Mouse (Mus musculus) MEL (cell line): ENCODE measurements at regions not wholly inside any gene's neighbourhood (a gene's known extent, or its start where the extent isn't known, plus 50 kb on each side); places are given as distances from the start of the nearest gene placed in this dataset.

Experiments
- DNase-seq: peaks from one replicate; pipeline ENCODE4 v3.0.0; 2011; ENCODE audit warnings: low read depth, low spot score
- H3K27ac ChIP-seq: 2 replicates; pipeline ENCODE4 v1.5.1; 2012; ENCODE audit warnings: low read depth, mild to moderate bottlenecking, control low read depth, low read length, moderate library complexity; ENCODE audit not compliant: control insufficient read depth
- H3K27me3 ChIP-seq, 2 experiments: fragments of 150-350 bp in 1 of 2; sonication (generic) in 1 of 2; 2 replicates each; pipeline ENCODE4 v1.6.1; 2012; ENCODE audit warnings: low read length in 2 of 2, mild to moderate bottlenecking in 2 of 2, improper control_type of control experiment in 1 of 2, moderate library complexity in 1 of 2; ENCODE audit not compliant: insufficient read depth in 2 of 2, control insufficient read depth in 1 of 2
- H3K36me3 ChIP-seq, 2 experiments: 2 replicates each; pipeline ENCODE4 v1.6.1; 2012 to 2014; ENCODE audit warnings: low read length in 2 of 2, improper control_type of control experiment in 1 of 2, inconsistent platforms in 1 of 2, mild to moderate bottlenecking in 1 of 2; ENCODE audit not compliant: insufficient read depth in 2 of 2, control insufficient read depth in 1 of 2
- H3K4me1 ChIP-seq, 2 experiments: fragments of 150-350 bp in 1 of 2; sonication (generic) in 1 of 2; 2 replicates each; pipeline ENCODE4 v1.6.1; 2012; ENCODE audit warnings: low read length in 2 of 2, improper control_type of control experiment in 1 of 2, mild to moderate bottlenecking in 1 of 2; ENCODE audit not compliant: insufficient read depth in 2 of 2, control insufficient read depth in 1 of 2
- H3K4me3 ChIP-seq, 2 experiments: fragments of 150-350 bp in 1 of 2; sonication (generic) in 1 of 2; 2 replicates each; pipeline ENCODE4 v1.5.1; 2012; ENCODE audit warnings: low read depth in 2 of 2, low read length in 2 of 2, mild to moderate bottlenecking in 2 of 2, moderate library complexity in 2 of 2, control low read depth in 1 of 2, improper control_type of control experiment in 1 of 2; ENCODE audit not compliant: control insufficient read depth in 1 of 2, insufficient read depth in 1 of 2
- H3K79me2 ChIP-seq: 2 replicates; pipeline ENCODE4 v1.6.1; 2012; ENCODE audit warnings: mild to moderate bottlenecking, low read length, moderate library complexity; ENCODE audit not compliant: control insufficient read depth, poor library complexity, insufficient read depth
- H3K9ac ChIP-seq: 2 replicates; pipeline ENCODE4 v1.6.1; 2012; ENCODE audit warnings: low read depth, mild to moderate bottlenecking, control low read depth, low read length, moderate library complexity; ENCODE audit not compliant: control insufficient read depth, poor library complexity, severe bottlenecking
- H3K9me3 ChIP-seq: fragments of 150-350 bp; sonication (generic); replicated peaks from 2 replicates; pipeline ENCODE4 v1.6.1; 2012; ENCODE audit warnings: mild to moderate bottlenecking, low read length, improper control_type of control experiment, moderate library complexity; ENCODE audit not compliant: insufficient read depth
- BHLHE40 ChIP-seq: IDR thresholded peaks from 2 replicates; pipeline ENCODE4 v1.6.1; 2012; ENCODE audit warnings: low read depth, mild to moderate bottlenecking, inconsistent platforms, low read length, improper control_type of control experiment, borderline replicate concordance
- CHD1 ChIP-seq: IDR thresholded peaks from 2 replicates; pipeline ENCODE4 v1.6.1; 2012; ENCODE audit warnings: low read depth, mild to moderate bottlenecking, inconsistent platforms, low read length, improper control_type of control experiment
- CHD2 ChIP-seq: IDR thresholded peaks from 2 replicates; pipeline ENCODE4 v1.6.1; 2011; ENCODE audit warnings: low read length, improper control_type of control experiment
- CTCF ChIP-seq, 3 experiments: IDR thresholded peaks in 2 of 3; conservative IDR thresholded peaks in 1 of 3; 2 replicates each; pipeline ENCODE4 v1.5.1; 2011 to 2012; ENCODE audit warnings: low read length in 3 of 3, low read depth in 2 of 3, mild to moderate bottlenecking in 2 of 3, improper control_type of control experiment in 1 of 3, inconsistent platforms in 1 of 3, mixed read lengths in 1 of 3, moderate library complexity in 1 of 3; ENCODE audit not compliant: control insufficient read depth in 1 of 3, insufficient read depth in 1 of 3, poor library complexity in 1 of 3, severe bottlenecking in 1 of 3
- E2F4 ChIP-seq: IDR thresholded peaks from 2 replicates; pipeline ENCODE4 v1.6.1; 2011; ENCODE audit warnings: low read depth, low read length, improper control_type of control experiment, borderline replicate concordance
- ELF1 ChIP-seq: IDR thresholded peaks from 2 replicates; pipeline ENCODE4 v1.6.1; 2014; ENCODE audit warnings: low read depth, mild to moderate bottlenecking, inconsistent platforms, low read length, improper control_type of control experiment, moderate library complexity
- EP300 ChIP-seq, 2 experiments: IDR thresholded peaks; 2 replicates each; pipeline ENCODE4 v1.6.1; 2011; ENCODE audit warnings: improper control_type of control experiment in 2 of 2, low read length in 2 of 2, low read depth in 1 of 2, mild to moderate bottlenecking in 1 of 2
- ETS1 ChIP-seq: IDR thresholded peaks from 2 replicates; pipeline ENCODE4 v1.6.1; 2012; ENCODE audit warnings: low read depth, mild to moderate bottlenecking, inconsistent platforms, low read length, improper control_type of control experiment, moderate library complexity
- GATA1 ChIP-seq: IDR thresholded peaks from 2 replicates; pipeline ENCODE4 v1.6.1; 2011; ENCODE audit warnings: low read depth, low read length, improper control_type of control experiment
- HCFC1 ChIP-seq: IDR thresholded peaks from 2 replicates; pipeline ENCODE4 v1.6.1; 2012; ENCODE audit warnings: low read depth, mild to moderate bottlenecking, inconsistent platforms, low read length, improper control_type of control experiment, moderate library complexity
- JUND ChIP-seq: IDR thresholded peaks from 2 replicates; pipeline ENCODE4 v1.6.1; 2011; ENCODE audit warnings: low read depth, mild to moderate bottlenecking, improper control_type of control experiment, low read length
- MAX ChIP-seq: IDR thresholded peaks from 2 replicates; pipeline ENCODE4 v1.6.1; 2011; ENCODE audit warnings: low read length, improper control_type of control experiment
- MAZ ChIP-seq: IDR thresholded peaks from 2 replicates; pipeline ENCODE4 v1.6.1; 2012; ENCODE audit warnings: low read depth, mild to moderate bottlenecking, inconsistent platforms, low read length, improper control_type of control experiment
- MEF2A ChIP-seq: IDR thresholded peaks from 2 replicates; pipeline ENCODE4 v1.6.1; 2014; ENCODE audit warnings: low read depth, mild to moderate bottlenecking, inconsistent platforms, low read length, improper control_type of control experiment; ENCODE audit not compliant: poor library complexity, insufficient replicate concordance, severe bottlenecking; ENCODE audit errors: extremely low read depth
- MXI1 ChIP-seq: IDR thresholded peaks from 2 replicates; pipeline ENCODE4 v1.6.1; 2011; ENCODE audit warnings: mild to moderate bottlenecking, low read depth, low read length, improper control_type of control experiment
- MYB ChIP-seq: IDR thresholded peaks from 2 replicates; pipeline ENCODE4 v1.6.1; 2011; ENCODE audit warnings: mild to moderate bottlenecking, low read depth, low read length, improper control_type of control experiment
- POLR2A ChIP-seq, 2 experiments: IDR thresholded peaks; 2 replicates each; pipeline ENCODE4 v1.6.1; 2011 to 2012; ENCODE audit warnings: low read length in 2 of 2, mild to moderate bottlenecking in 2 of 2, control low read depth in 1 of 2, improper control_type of control experiment in 1 of 2, low read depth in 1 of 2, moderate library complexity in 1 of 2; ENCODE audit not compliant: control insufficient read depth in 1 of 2, insufficient read depth in 1 of 2, poor library complexity in 1 of 2
- POLR2AphosphoS2 ChIP-seq: IDR thresholded peaks from 2 replicates; pipeline ENCODE4 v1.6.1; 2011; ENCODE audit warnings: low read length, improper control_type of control experiment
- POLR2AphosphoS5 ChIP-seq: IDR thresholded peaks from 2 replicates; pipeline ENCODE4 v1.6.1; 2012; ENCODE audit warnings: low read depth, borderline replicate concordance, mild to moderate bottlenecking, inconsistent platforms, low read length, moderate library complexity, mixed read lengths
- SMC3 ChIP-seq: IDR thresholded peaks from 2 replicates; pipeline ENCODE4 v1.6.1; 2011; ENCODE audit warnings: low read depth, low read length, improper control_type of control experiment
- TAL1 ChIP-seq: IDR thresholded peaks from 2 replicates; pipeline ENCODE4 v1.6.1; 2012; ENCODE audit warnings: mild to moderate bottlenecking, inconsistent platforms, low read length, moderate library complexity, mixed read lengths
- TBP ChIP-seq: IDR thresholded peaks from 2 replicates; pipeline ENCODE4 v1.8.0; 2011; ENCODE audit warnings: low read depth, low read length, improper control_type of control experiment
- TCF12 ChIP-seq: IDR thresholded peaks from 2 replicates; pipeline ENCODE4 v1.6.1; 2014; ENCODE audit warnings: low read depth, mild to moderate bottlenecking, inconsistent platforms, low read length, improper control_type of control experiment, moderate library complexity
- UBTF ChIP-seq: IDR thresholded peaks from 2 replicates; pipeline ENCODE4 v1.6.1; 2012; ENCODE audit warnings: low read depth, mild to moderate bottlenecking, inconsistent platforms, low read length, improper control_type of control experiment, moderate library complexity, borderline replicate concordance; ENCODE audit not compliant: insufficient read depth
- USF1 ChIP-seq: IDR thresholded peaks from 2 replicates; pipeline ENCODE4 v1.6.1; 2014; ENCODE audit warnings: low read depth, mild to moderate bottlenecking, inconsistent platforms, low read length, improper control_type of control experiment, moderate library complexity
- USF2 ChIP-seq, 2 experiments: IDR thresholded peaks; 2 replicates each; pipeline ENCODE4 v1.6.1; 2011 to 2012; ENCODE audit warnings: improper control_type of control experiment in 2 of 2, low read length in 2 of 2, borderline replicate concordance in 1 of 2, inconsistent platforms in 1 of 2, low read depth in 1 of 2, mild to moderate bottlenecking in 1 of 2; ENCODE audit not compliant: insufficient read depth in 1 of 2
- ZC3H11A ChIP-seq: IDR thresholded peaks from 2 replicates; pipeline ENCODE4 v1.6.1; 2012; ENCODE audit warnings: low read depth, mild to moderate bottlenecking, inconsistent platforms, low read length, improper control_type of control experiment

- no peaks in the 10 kb centered on the region for H3K79me2 ChIP-seq
- no peak overlapping the region for H3K27ac ChIP-seq
- no peaks in the 10 kb centered on the region for H3K27me3 ChIP-seq
- no peak overlapping the region for H3K4me3 ChIP-seq
- H3K4me1 ChIP-seq, result no peaks in the 10 kb centered on the region
- no peaks in the 10 kb centered on the region for H3K36me3 ChIP-seq
- H3K9ac ChIP-seq, result no peak overlapping the region
- DNase-seq, result no peak
- H3K9me3 ChIP-seq, result no peaks in the 10 kb centered on the region
- TF ChIP-seq MXI1 (no peak), POLR2A (IDR thresholded peaks at IDR 0.05; ENCODE audit: control insufficient read depth in 1 of 2, insufficient read depth in 1 of 2, low read depth in 1 of 2, low read length in 2 of 2, poor library complexity in 1 of 2) (no peak), UBTF (no peak), USF1 (no peak), GATA1 (no peak), USF2 (IDR thresholded peaks at IDR 0.05; ENCODE audit: borderline replicate concordance in 1 of 2, insufficient read depth in 1 of 2, low read depth in 1 of 2, low read length in 2 of 2) (no peak), CHD2 (no peak), POLR2AphosphoS2 (no peak), EP300 (IDR thresholded peaks at IDR 0.05; ENCODE audit: low read depth in 1 of 2, low read length in 2 of 2) (no peak), MEF2A (no peak), POLR2AphosphoS5 (no peak), MYB (no peak), HCFC1 (no peak), BHLHE40 (no peak), E2F4 (no peak), TCF12 (no peak), MAX (no peak), TAL1 (no peak)
Measured at GRCm38 (mm10) chr1:150160314-150160713, 60.5 kb downstream of the Ptgs2 start.

DNA sequence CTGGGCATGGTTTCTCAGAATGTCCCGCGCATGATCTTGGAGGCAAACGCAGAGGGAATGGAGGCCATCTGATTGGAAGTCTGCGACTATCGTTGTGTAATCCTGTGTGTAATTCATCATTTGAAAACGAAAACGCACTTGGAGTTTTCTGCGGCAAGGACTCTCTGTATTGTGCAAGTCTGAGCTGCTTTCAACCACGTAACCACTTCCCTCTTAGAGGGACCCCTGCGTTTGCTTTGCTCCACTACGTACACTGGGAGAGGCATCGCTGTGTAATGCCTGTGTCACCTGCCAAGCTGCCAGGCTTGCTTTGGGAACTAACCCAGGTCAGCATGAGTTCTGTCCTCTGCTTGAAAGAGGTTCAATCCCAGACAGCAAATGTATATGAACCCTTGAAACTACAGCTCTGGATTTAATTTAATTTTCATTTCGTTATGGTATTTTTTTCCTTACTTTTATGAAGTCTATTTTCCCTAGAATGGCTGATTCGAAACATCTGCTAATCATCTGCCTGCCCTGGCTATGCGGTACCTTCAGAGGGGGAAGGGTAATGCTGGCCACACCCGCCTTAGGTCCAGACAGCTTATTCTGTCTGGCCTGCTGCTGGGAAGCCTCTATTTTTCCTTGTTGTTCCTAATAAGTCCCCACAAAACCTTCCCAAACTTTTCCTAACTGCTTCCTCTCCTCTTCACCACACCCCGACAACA, 65.2 kb downstream of the Ptgs2 start:
- H3K79me2 ChIP-seq, result no peaks in the 10 kb centered on the region
- no peak for TF ChIP-seq ELF1
- no peak for TF ChIP-seq MAX
- no peak for TF ChIP-seq MYB
- TF ChIP-seq POLR2A (IDR thresholded peaks at IDR 0.05; ENCODE audit: control insufficient read depth in 1 of 2, insufficient read depth in 1 of 2, low read depth in 1 of 2, low read length in 2 of 2, poor library complexity in 1 of 2), result no peak
- TF ChIP-seq TAL1, result no peak
- TF ChIP-seq SMC3, result peak; percentile 4; the same call in 1 of the 2 replicates
- TF ChIP-seq MAZ, result 0 out of 2 replicates have a peak, but pooled peaks have one; percentile 5
- no peak for TF ChIP-seq CHD2
- no peak for TF ChIP-seq BHLHE40
- TF ChIP-seq USF1, result no peak
- TF ChIP-seq EP300 (IDR thresholded peaks at IDR 0.05; ENCODE audit: low read depth in 1 of 2, low read length in 2 of 2), result peak in 1 of 2 experiments; percentile 16; a peak in 2 of 4 replicates
- TF ChIP-seq TCF12, result no peak
- TF ChIP-seq JUND, result no peak
- 0 out of 2 replicates have a peak, but pooled peaks have one; percentile 26 for TF ChIP-seq MXI1
- TF ChIP-seq CTCF (IDR thresholded peaks at IDR 0.05 in 2 of 3, conservative IDR thresholded peaks at IDR 0.05 in 1 of 3; ENCODE audit: control insufficient read depth in 1 of 3, insufficient read depth in 1 of 3, low read depth in 2 of 3, low read length in 3 of 3, poor library complexity in 1 of 3, severe bottlenecking in 1 of 3), result no peak
- 0 out of 2 replicates have a peak, but pooled peaks have one; percentile 40 for TF ChIP-seq CHD1
- TF ChIP-seq ETS1, result peak; percentile 11; the same call in 1 of the 2 replicates
- TF ChIP-seq POLR2AphosphoS2, result no peak
- no peak for TF ChIP-seq USF2 (IDR thresholded peaks at IDR 0.05; ENCODE audit: borderline replicate concordance in 1 of 2, insufficient read depth in 1 of 2, low read depth in 1 of 2, low read length in 2 of 2)
- TF ChIP-seq ZC3H11A, result no peak
- no peak for TF ChIP-seq UBTF
- TF ChIP-seq TBP, result peak; percentile 56; the same call in 1 of the 2 replicates
- TF ChIP-seq HCFC1, result no peak
- TF ChIP-seq GATA1, result no peak
- TF ChIP-seq, all 39 proteins: peak for 7
- Histone ChIP-seq H3K9ac (peak overlapping the region; percentile 48), H3K27me3 (no peaks in the 10 kb centered on the region), H3K36me3 (peaks cover 0 to 4% of the 10 kb centered on the region in 2 experiments; a peak in 1 of 4 replicates), H3K9me3 (no peaks in the 10 kb centered on the region), H3K4me3 (peak overlapping the region; percentile 71 to 90), H3K4me1 (peaks cover 0 to 2% of the 10 kb centered on the region in 2 experiments; a peak in 1 of 4 replicates), H3K27ac (peak overlapping the region; percentile 18)
- peak; percentile 84 for DNase-seq
